Mouse (Mus musculus) liver, postnatal 0 days (tissue): ENCODE results near the gene Slc36a1.

Experiments used
- CTCF ChIP-seq: sonication (generic); IDR thresholded peaks from 2 replicates; pipeline ENCODE4 v1.5.1; 2016; ENCODE audit warnings: antibody characterized with exemption, low read depth
- EP300 ChIP-seq: IDR thresholded peaks from 2 replicates; pipeline ENCODE4 v1.6.1; 2016; ENCODE audit warnings: antibody characterized with exemption, low read depth, mild to moderate bottlenecking

- TF ChIP-seq EP300 (no peak), CTCF (no peak)
Measured at GRCm38 (mm10) chr11:55184733-55185291, 19.3 kb upstream of the Slc36a1 start, which contains the start of gene Slc36a2.
